Mouse (Mus musculus): ENCODE data around the gene Gm10972. TPM values are rescaled to one million over a fixed set of nuclear protein-coding genes. Genes with fewer than 3 reads are reported as not detected.
"Not testable (repeated sequence)": the region's sequence is repeated elsewhere in the genome, so short reads cannot be mapped to it uniquely, and the experiment has no call there.

Gm10972 gene
- polyA plus RNA-seq, 1 experiment from 2014 or later = not detected

DNA sequence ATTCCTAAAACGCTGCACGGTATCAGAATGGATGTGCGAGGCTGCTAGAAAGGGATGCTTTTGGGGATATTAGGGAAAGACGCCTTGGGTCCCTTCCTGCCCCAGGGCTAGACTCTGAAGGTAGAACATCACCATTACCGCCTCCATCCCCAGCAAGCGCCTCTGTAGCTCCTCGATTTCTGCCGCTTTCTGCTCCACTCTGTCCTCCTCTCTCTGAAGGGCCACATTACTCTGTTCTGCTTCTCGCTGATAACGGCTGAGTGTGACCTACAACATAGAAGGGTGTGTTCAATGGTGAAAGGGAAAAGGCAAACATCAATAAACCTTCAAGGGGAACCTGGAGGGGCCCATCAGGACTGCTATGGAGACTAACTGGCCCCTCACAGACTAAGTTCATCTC, 20.4 kb upstream of the Gm10972 start:
- Histone ChIP-seq H3K27me3 (no peaks in the 10 kb centered on the region), H3K4me2 (no peak overlapping the region), H3K9ac (no peak overlapping the region), H3K4me1 (replicated peaks) (no peaks in the 10 kb centered on the region), H3K36me3 (no peaks in the 10 kb centered on the region), H3K27ac (replicated peaks) (no peak overlapping the region), H3K9me3 (no peaks in the 10 kb centered on the region), H3K4me3 (no peak overlapping the region)
- ATAC-seq (ENCODE audit: low read depth) = no peak
- 92% methylated on average over 10 of the region's 10 CpGs for WGBS

- Histone ChIP-seq H3K27me3 (no peaks in the 10 kb centered on the region), H3K4me1 (replicated peaks) (no peaks in the 10 kb centered on the region), H3K27ac (replicated peaks) (no peak overlapping the region), H3K4me2 (no peak overlapping the region), H3K9ac (no peak overlapping the region), H3K4me3 (no peak overlapping the region), H3K9me3 (no peaks in the 10 kb centered on the region), H3K36me3 (no peaks in the 10 kb centered on the region)
- 89% methylated on average over 4 of the region's 4 CpGs for WGBS
- no peak for ATAC-seq (ENCODE audit: low read depth)
Measured at GRCm38 (mm10) chr3:94624281-94624680, 18.6 kb upstream of the Gm10972 start.

- Histone ChIP-seq H3K9me3 (no peaks in the 10 kb centered on the region), H3K36me3 (no peaks in the 10 kb centered on the region), H3K27ac (replicated peaks) (no peak overlapping the region), H3K9ac (no peak overlapping the region), H3K4me2 (no peak overlapping the region), H3K4me1 (replicated peaks) (no peaks in the 10 kb centered on the region), H3K4me3 (no peak overlapping the region), H3K27me3 (no peaks in the 10 kb centered on the region)
- ATAC-seq (ENCODE audit: low read depth) = no peak
- WGBS = 91% methylated on average over 5 of the region's 5 CpGs
Measured at GRCm38 (mm10) chr3:94628712-94629111, 14.2 kb upstream of the Gm10972 start.

GRCm38 (mm10) chr3:94629876-94630275, 13.0 kb upstream of the Gm10972 start:
- H3K4me3 ChIP-seq = no peak overlapping the region
- no peak for ATAC-seq (ENCODE audit: low read depth)
- no peak overlapping the region for H3K27ac ChIP-seq (replicated peaks)
- H3K36me3 ChIP-seq = no peaks in the 10 kb centered on the region
- 80% methylated on average over 3 of the region's 3 CpGs for whole genome bisulfite sequencing
- H3K4me2 ChIP-seq = no peak overlapping the region
- H3K9me3 ChIP-seq = no peaks in the 10 kb centered on the region
- no peaks in the 10 kb centered on the region for H3K4me1 ChIP-seq (replicated peaks)
- H3K27me3 ChIP-seq = no peaks in the 10 kb centered on the region
- no peak overlapping the region for H3K9ac ChIP-seq

DNA sequence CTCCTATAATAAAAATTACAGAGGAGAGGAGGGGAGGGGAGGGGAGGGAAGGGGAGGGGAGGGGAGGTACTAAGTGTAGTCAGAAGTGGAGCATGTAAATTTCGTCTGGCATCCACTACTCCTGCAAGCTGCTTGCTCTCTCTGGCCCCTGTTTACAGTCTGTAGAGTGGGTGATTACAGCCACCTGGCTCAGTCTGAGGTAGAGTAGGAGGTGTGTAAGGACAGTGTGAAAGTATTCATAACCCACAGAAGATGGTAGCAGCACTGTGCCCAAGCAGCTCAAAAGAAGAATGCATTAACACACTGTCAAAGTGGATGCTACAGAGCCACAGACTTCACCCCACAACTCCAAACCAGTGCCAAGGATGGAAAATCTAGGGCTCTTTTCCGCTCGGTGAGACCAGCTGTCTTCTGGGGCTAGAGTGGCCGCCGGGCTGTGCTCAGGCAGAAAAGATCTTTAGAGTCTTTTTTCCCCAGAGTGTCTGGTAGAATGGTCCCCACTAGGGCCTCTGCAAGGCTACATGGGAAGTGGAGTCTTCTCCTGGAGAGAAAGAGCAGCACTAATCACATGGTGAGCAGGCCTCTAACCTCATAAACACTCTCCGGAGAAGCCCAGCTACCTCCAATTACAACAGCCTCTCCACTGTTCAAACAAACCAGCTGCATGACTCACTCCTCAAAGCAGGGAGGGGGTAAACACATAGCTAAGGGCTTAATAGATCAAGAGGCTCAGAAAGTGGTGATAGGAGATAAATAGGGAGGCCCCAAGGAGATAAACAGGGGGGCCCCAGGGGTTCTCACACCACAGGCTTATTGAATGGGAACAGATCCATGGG, 6.1 kb downstream of the Gm10972 start:
- no peaks in the 10 kb centered on the region for H3K9me3 ChIP-seq
- no peak overlapping the region for H3K4me3 ChIP-seq
- no peak overlapping the region for H3K9ac ChIP-seq
- WGBS = 46% methylated on average over 6 of the region's 6 CpGs
- no peaks in the 10 kb centered on the region for H3K36me3 ChIP-seq
- H3K4me1 ChIP-seq (replicated peaks) = peaks cover 8% of the 10 kb centered on the region
- no peak overlapping the region for H3K4me2 ChIP-seq
- no peaks in the 10 kb centered on the region for H3K27me3 ChIP-seq
- H3K27ac ChIP-seq (replicated peaks) = no peak overlapping the region
- ATAC-seq (ENCODE audit: low read depth) = no peak; the same call in 1 of the 2 replicates

GRCm38 (mm10) chr3:94650409-94650808, 7.5 kb downstream of the Gm10972 start:
- no peak for ATAC-seq (ENCODE audit: low read depth)
- 87% methylated on average over 7 of the region's 7 CpGs for WGBS
- H3K27me3 ChIP-seq = no peaks in the 10 kb centered on the region
- H3K27ac ChIP-seq (replicated peaks) = no peak overlapping the region
- H3K9me3 ChIP-seq = no peaks in the 10 kb centered on the region
- H3K4me3 ChIP-seq = no peak overlapping the region
- H3K9ac ChIP-seq = no peak overlapping the region
- H3K4me2 ChIP-seq = no peak overlapping the region
- no peaks in the 10 kb centered on the region for H3K36me3 ChIP-seq
- H3K4me1 ChIP-seq (replicated peaks) = peaks cover 8% of the 10 kb centered on the region

GRCm38 (mm10) chr3:94653967-94654366, 11.1 kb downstream of the Gm10972 start:
- H3K4me2 ChIP-seq; H3K9ac ChIP-seq; H3K36me3 ChIP-seq; ATAC-seq (ENCODE audit: low read depth); H3K27me3 ChIP-seq; H3K9me3 ChIP-seq; H3K27ac ChIP-seq (replicated peaks); H3K4me3 ChIP-seq: not testable (repeated sequence)
- WGBS = 81% methylated on average over 1 of the region's 1 CpGs
- peaks cover 16% of the 10 kb centered on the region for H3K4me1 ChIP-seq (replicated peaks)

DNA sequence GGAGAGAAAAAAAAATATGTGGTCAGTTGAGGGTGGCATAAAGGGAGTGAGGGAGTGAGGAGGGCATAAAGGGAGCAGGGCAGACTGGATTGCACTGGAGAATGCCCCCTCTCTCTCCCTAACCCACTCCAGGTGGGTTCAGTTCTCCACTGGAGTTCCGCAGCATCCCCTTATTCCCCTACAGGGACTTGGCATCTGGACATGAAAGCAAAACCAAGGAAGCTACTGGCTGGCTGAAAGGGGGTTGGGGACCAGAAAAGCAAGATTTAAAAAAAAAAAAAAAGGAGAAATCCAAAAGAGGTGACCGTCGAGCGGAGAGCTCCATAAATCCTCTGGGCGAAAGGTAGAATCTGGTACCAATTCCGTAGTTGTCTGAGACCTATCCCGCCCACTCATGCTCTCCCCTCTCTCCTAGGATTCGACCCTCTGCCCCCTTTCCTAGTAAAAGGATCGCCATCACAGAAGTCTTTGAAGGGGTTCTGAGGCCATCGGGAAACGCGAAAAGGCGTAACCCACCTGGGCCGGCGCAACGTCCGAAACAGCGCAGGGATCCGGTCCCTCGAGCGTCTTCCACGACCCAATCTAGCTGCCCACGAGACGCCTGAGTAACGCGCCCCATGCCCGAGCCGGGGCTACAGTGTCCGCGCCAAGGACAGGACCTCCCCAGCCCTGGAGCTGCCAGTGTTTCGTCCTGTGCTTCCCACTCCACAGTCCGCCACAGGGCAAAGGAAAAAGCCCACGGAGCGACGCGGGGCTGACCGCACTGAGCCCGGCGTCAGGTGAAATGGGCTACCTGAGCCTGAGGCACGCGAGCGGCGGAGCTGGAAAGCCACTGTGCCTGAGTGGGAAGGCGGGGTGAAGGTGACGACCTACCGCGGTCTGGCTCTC, 15.2 kb downstream of the Gm10972 start:
- peak overlapping the region; percentile 32 for H3K9ac ChIP-seq
- H3K9me3 ChIP-seq; H3K36me3 ChIP-seq; H3K27ac ChIP-seq (replicated peaks); H3K4me1 ChIP-seq (replicated peaks): not testable (repeated sequence)
- H3K4me3 ChIP-seq = peak overlapping the region; percentile 37
- peak; percentile 59 for ATAC-seq (ENCODE audit: low read depth)
- H3K27me3 ChIP-seq = peaks cover 17% of the 10 kb centered on the region; the same call in 1 of the 2 replicates
- 3% methylated on average over 23 of the region's 47 CpGs for WGBS
- H3K4me2 ChIP-seq = peak overlapping the region; percentile 59

DNA sequence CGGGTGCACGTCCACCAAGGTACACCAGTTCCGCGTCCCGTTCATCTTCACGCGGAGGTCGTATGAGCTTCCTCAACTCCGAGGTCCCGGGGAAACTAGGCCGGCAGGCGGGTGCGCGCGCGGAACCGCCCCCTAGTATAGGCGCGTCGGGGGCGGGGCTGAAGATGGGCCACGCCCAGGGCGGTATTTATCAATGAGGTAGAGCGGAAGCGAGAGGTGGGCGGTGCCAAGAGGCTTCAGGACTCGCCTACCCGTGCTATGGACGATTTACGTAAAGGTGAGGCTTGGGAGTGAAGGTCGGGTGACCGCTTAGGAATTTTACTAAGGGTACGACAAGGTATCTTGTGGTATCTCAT, 15.8 kb downstream of the Gm10972 start, which contains the start of gene Tuft1:
TSS of gene Tuft1 (minus strand) at position 133 of the 356 bp plus-strand sequence.
- H3K27me3 ChIP-seq = peaks cover 17% of the 10 kb centered on the region; the same call in 1 of the 2 replicates
- not testable (repeated sequence) for H3K27ac ChIP-seq (replicated peaks); H3K4me1 ChIP-seq (replicated peaks); H3K9me3 ChIP-seq; H3K36me3 ChIP-seq
- peak within 1 kb of the TSS; percentile 37 for H3K4me3 ChIP-seq
- peak within 1 kb of the TSS; percentile 32 for H3K9ac ChIP-seq
- WGBS = 0% methylated on average over 21 of the region's 33 CpGs
- peak; percentile 95 for ATAC-seq (ENCODE audit: low read depth)
- H3K4me2 ChIP-seq = peak within 1 kb of the TSS; percentile 59

GRCm38 (mm10) chr3:94659142-94659748, 16.3 kb downstream of the Gm10972 start:
- H3K4me3 ChIP-seq = peak overlapping the region; percentile 13; the same call in 1 of the 2 replicates
- ATAC-seq (ENCODE audit: low read depth) = peak; percentile 29
- not testable (repeated sequence) for H3K36me3 ChIP-seq; H3K9ac ChIP-seq; H3K9me3 ChIP-seq; H3K27ac ChIP-seq (replicated peaks); H3K4me1 ChIP-seq (replicated peaks)
- WGBS = 30% methylated on average over 8 of the region's 10 CpGs
- peaks cover 17% of the 10 kb centered on the region; the same call in 1 of the 2 replicates for H3K27me3 ChIP-seq
- H3K4me2 ChIP-seq = peak overlapping the region; percentile 27

- H3K9ac ChIP-seq; H3K27ac ChIP-seq (replicated peaks); ATAC-seq (ENCODE audit: low read depth); H3K36me3 ChIP-seq; H3K9me3 ChIP-seq; H3K4me1 ChIP-seq (replicated peaks); H3K4me3 ChIP-seq; H3K4me2 ChIP-seq: not testable (repeated sequence)
- peaks cover 17% of the 10 kb centered on the region; the same call in 1 of the 2 replicates for H3K27me3 ChIP-seq
- 80% methylated on average over 2 of the region's 2 CpGs for WGBS
Measured at GRCm38 (mm10) chr3:94660841-94661240, 17.9 kb downstream of the Gm10972 start.

Measured in neural tube, embryonic 13.5 days (tissue).